Mouse (Mus musculus) limb, embryonic 11.5 days (tissue): ENCODE results near the gene Psmd14. TPM values are rescaled to one million over a fixed set of nuclear protein-coding genes. Genes with fewer than 3 reads are reported as not detected.
A peak's percentile ranks its signal among the peaks of the same experiment; 100 is the strongest.

Source experiments
- ATAC-seq: fragments of 200-750 bp; cut with Nextera tagmentation; 2 replicates; pipeline ENCODE4 v1.8.0; 2017; ENCODE audit warnings: low read depth; ENCODE audit not compliant: insufficient number of reproducible peaks, low FRiP score, low TSS enrichment
- DNase-seq: peaks from one replicate; pipeline ENCODE4 v3.0.0-alpha.2; 2015; ENCODE audit warnings: low spot score
- H3K27ac ChIP-seq: fragments of 300-500 bp; sonication (generic); replicated peaks from 2 replicates; pipeline ENCODE4 v1.5.1; 2014; ENCODE audit warnings: low read depth, mild to moderate bottlenecking, low read length
- H3K27me3 ChIP-seq: fragments of 300-500 bp; sonication (generic); 2 replicates; pipeline ENCODE4 v1.6.1; 2014; ENCODE audit warnings: mild to moderate bottlenecking, low read length, mixed read lengths; ENCODE audit not compliant: control insufficient read depth, insufficient read depth
- H3K36me3 ChIP-seq: fragments of 300-500 bp; sonication (generic); 2 replicates; pipeline ENCODE4 v1.6.1; 2014; ENCODE audit warnings: mild to moderate bottlenecking, low read length, moderate library complexity, mixed read lengths; ENCODE audit not compliant: control insufficient read depth, insufficient read depth
- H3K4me1 ChIP-seq: fragments of 300-500 bp; sonication (generic); 2 replicates; pipeline ENCODE4 v1.6.1; 2014; ENCODE audit warnings: low read length, mixed read lengths; ENCODE audit not compliant: control insufficient read depth, insufficient read depth
- H3K4me2 ChIP-seq: fragments of 300-500 bp; sonication (generic); 2 replicates; pipeline ENCODE4 v1.6.1; 2014; ENCODE audit warnings: low read depth, mild to moderate bottlenecking, moderate library complexity; ENCODE audit not compliant: severe bottlenecking
- H3K4me3 ChIP-seq: fragments of 300-500 bp; sonication (generic); 2 replicates; pipeline ENCODE4 v1.5.1; 2014; ENCODE audit warnings: low read depth, low read length
- H3K9ac ChIP-seq: fragments of 300-500 bp; sonication (generic); 2 replicates; pipeline ENCODE4 v1.6.1; 2014; ENCODE audit warnings: mild to moderate bottlenecking, low read length
- H3K9me3 ChIP-seq: fragments of 300-500 bp; sonication (generic); 2 replicates; pipeline ENCODE4 v1.6.1; 2016; ENCODE audit warnings: low read length; ENCODE audit not compliant: control insufficient read depth
- WGBS: fragments of 180-500 bp; shearing (Covaris S2); extraction: QIAGEN DNeasy Blood & Tissue Kit; methylation state at CpG from one replicate; pipeline ENCODE4 v1.1.7; 2014; 5-methylcytosine and 5-hydroxymethylcytosine counted together
- polyA plus RNA-seq: library from polyadenylated mRNA; unstranded; fragments of >200 nt; fragmentation: Nextera tagmentation; extraction: Ambion mirVana; gene quantifications from 2 replicates; pipeline ENCODE4 v1.2.1, GENCODE M21; 2014

The Psmd14 gene
- polyA plus RNA-seq: 232 and 233 TPM in 2 replicates

DNA sequence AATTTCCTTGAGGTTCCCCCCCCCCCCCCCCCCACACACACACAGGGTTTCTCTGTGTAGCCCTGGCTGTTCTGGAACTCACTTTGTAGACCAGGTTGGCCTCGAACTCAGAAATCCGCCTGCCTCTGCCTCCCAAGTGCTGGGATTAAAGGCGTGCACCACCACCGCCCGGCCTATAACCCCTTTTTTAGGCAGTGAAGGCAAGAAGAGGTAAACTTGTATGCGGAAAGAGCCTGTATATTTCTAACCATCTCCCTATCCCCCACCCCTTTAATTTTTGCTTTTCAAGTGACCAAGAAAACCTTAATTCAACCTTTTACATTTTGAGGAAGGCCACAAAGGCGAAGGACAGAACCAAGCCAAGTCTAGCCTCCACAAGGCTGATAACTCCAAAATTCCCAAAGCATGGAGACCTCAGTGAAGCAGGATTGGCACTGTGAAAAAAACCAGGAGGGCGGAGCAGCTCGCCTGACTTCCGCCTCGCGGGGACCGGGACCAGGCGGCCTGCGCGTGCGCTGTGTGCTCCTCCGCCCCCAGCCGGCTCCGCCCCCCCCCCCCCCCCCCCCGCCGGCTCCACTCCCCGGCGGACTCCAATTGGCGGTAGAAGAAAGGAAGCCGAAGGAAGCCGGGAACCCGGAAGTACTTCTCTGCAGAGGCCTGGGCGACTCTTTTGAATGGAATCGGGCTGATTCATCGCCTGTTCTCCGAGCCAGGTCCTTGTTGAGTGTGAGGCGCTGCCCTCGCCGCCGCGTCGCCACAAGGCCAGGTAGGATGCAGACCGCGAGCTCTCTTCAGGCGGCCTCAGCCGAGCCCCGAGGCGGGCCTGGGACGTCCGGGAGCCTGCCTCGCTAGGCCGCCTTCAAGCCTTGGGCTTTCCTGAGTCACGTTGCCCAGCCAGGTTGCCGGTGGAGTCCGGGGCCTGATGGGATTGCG is at the start of gene Psmd14:
Gene Psmd14, plus strand, starts transcription at position 587 of the 933 bp plus-strand sequence.
- Histone ChIP-seq H3K4me2 (peak within 1 kb of the TSS; percentile 66), H3K36me3 (no peaks in the 10 kb centered on the region), H3K4me3 (peak within 1 kb of the TSS; percentile 80), H3K27me3 (no peaks in the 10 kb centered on the region), H3K4me1 (peaks cover 4% of the 10 kb centered on the region; the same call in 1 of the 2 replicates), H3K27ac (peak within 1 kb of the TSS; percentile 61), H3K9me3 (no peaks in the 10 kb centered on the region), H3K9ac (peak within 1 kb of the TSS; percentile 90)
- WGBS: 2% methylated on average over 40 of the region's 52 CpGs
- peak; percentile 93 for DNase-seq
- peak; percentile 92 for ATAC-seq

DNA sequence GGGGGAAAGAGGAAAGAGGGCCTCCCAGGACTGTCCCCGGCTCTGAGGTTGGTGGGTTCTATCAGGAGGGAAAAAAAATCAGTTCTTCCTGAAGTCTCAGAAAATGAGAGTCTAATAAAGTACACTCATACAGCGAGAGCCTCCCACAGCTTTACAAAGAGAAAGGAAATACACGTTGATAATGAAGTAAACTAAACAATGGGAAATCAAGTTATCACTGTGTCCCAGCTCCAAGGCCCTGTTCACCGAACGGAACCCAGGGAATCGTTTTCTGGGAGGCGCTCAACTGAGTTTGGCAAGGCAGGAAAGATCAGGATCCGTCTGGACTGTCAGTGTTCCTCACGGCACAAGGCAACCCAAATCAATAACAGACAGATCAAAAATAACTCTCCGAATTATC is 48.7 kb upstream of the Psmd14 start:
- DNase-seq: no peak
- no peaks in the 10 kb centered on the region for H3K27me3 ChIP-seq
- ATAC-seq: no peak
- H3K4me2 ChIP-seq: no peak overlapping the region
- 88% methylated on average over 10 of the region's 10 CpGs for WGBS
- no peak overlapping the region for H3K27ac ChIP-seq
- H3K9ac ChIP-seq: no peak overlapping the region
- no peak overlapping the region for H3K4me3 ChIP-seq
- no peaks in the 10 kb centered on the region for H3K36me3 ChIP-seq
- H3K4me1 ChIP-seq: no peaks in the 10 kb centered on the region
- H3K9me3 ChIP-seq: no peaks in the 10 kb centered on the region

DNA sequence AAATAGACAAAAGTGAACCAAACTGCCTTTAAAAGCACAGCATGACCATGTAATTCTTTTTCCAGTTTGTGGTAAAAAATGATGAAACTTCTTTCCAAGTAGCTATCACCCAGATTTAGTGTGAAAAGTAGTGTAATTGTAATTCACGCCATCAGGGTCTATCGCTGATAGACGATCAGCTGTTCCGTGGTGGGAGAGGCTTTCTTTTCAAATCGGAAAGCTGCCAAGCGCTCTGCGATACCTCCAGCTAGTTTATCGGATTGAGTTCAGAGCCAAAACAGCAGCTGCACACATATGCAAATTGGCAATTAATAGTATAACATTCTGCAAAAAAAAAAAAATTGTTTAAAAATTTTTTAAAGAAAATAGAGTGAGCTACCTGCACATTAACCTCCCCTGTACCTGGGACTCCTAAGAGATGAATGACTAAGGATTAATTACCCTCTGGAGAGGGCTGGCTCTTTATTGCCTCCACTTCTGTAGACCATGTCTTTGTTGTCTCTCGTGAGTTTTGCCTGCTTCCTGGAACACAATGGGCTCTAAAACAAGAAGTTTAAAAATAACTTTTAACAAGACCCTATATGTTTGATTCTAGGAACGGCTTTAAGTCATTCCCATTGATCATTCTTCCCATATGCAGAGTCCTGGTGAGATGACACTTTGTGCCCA is 47.8 kb upstream of the Psmd14 start:
- ATAC-seq (no peak), DNase-seq (no peak)
- H3K9me3 ChIP-seq: no peaks in the 10 kb centered on the region
- no peaks in the 10 kb centered on the region for H3K27me3 ChIP-seq
- no peak overlapping the region for H3K4me3 ChIP-seq
- 79% methylated on average over 10 of the region's 10 CpGs for WGBS
- H3K36me3 ChIP-seq: no peaks in the 10 kb centered on the region
- H3K4me2 ChIP-seq: no peak overlapping the region
- H3K27ac ChIP-seq: no peak overlapping the region
- H3K4me1 ChIP-seq: no peaks in the 10 kb centered on the region
- H3K9ac ChIP-seq: no peak overlapping the region

DNA sequence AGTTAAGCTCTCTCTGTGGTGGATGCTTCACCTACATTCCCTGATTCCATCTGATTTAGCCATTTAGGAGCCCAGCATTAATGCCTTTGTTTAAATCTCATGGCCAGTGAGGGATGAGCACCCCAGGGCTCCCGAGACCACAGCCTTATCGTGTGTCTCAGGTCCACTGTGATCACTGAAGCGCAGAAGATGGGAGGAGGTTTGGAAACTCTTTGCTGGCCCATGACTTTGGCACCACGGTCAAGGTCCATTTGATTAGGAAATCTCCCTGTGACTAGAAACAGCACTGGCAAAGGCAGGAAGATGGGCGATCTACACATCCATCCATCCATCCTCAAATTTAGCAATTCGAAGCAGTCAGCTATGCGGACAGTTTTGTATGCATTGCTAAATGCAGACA is 44.1 kb upstream of the Psmd14 start:
- Histone ChIP-seq H3K27ac (no peak overlapping the region), H3K4me2 (no peak overlapping the region), H3K27me3 (no peaks in the 10 kb centered on the region), H3K4me1 (no peaks in the 10 kb centered on the region), H3K9me3 (no peaks in the 10 kb centered on the region), H3K4me3 (no peak overlapping the region), H3K9ac (no peak overlapping the region), H3K36me3 (no peaks in the 10 kb centered on the region)
- WGBS: 88% methylated on average over 7 of the region's 7 CpGs
- no peak for ATAC-seq
- DNase-seq: no peak

DNA sequence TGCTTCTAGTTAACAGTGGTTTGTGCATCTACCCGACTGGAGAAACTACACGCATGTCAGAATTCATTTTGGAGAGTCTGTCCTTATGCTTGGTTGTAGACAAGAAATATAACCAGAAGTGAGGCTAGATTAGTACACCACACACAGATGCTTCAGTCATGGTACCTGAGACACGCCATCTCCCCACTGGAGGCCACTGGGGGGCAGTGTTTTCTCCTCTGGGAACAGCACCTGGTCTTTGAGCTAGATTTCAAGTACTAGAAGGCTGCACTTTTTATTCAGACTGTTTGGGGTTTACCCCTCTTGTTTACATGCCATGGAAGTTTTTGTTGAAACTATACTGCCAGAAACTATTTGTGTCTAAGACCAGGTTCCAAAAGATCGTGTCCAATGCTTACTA is 43.2 kb upstream of the Psmd14 start:
- DNase-seq: peak; percentile 76

DNA sequence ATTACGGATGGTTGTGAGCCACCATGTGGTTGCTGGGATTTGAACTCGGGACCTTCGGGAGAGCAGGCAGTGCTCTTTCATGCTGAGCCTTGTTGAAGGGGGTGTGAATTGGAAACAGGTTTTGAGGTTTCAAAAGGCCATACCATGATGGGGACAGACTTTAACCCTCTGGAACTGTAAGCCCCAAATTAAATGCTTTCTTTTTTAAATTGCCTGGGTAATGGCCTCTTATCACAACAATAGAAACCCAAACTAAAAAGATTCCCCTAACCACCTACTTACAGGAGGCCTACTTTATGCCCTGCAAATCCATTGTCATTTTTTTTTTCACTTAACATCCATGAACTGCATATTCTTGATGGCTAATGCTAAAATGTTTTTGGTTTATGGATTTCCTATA is 36.9 kb upstream of the Psmd14 start:
- H3K9me3 ChIP-seq: no peaks in the 10 kb centered on the region
- ATAC-seq (no peak), DNase-seq (no peak)
- no peaks in the 10 kb centered on the region for H3K27me3 ChIP-seq
- no peak overlapping the region for H3K4me3 ChIP-seq
- no peaks in the 10 kb centered on the region for H3K36me3 ChIP-seq
- no peak overlapping the region for H3K9ac ChIP-seq
- H3K4me2 ChIP-seq: no peak overlapping the region
- 93% methylated on average over 3 of the region's 3 CpGs for WGBS
- no peak overlapping the region for H3K27ac ChIP-seq
- H3K4me1 ChIP-seq: no peaks in the 10 kb centered on the region

More for the DNA sequence above, 43.2 kb upstream of the Psmd14 start:
- Histone ChIP-seq H3K36me3 (no peaks in the 10 kb centered on the region), H3K4me3 (no peak overlapping the region), H3K9ac (no peak overlapping the region), H3K4me1 (no peaks in the 10 kb centered on the region), H3K27ac (no peak overlapping the region), H3K9me3 (no peaks in the 10 kb centered on the region), H3K4me2 (no peak overlapping the region), H3K27me3 (no peaks in the 10 kb centered on the region)
- 20% methylated on average over 4 of the region's 4 CpGs for WGBS
- no peak for ATAC-seq

DNA sequence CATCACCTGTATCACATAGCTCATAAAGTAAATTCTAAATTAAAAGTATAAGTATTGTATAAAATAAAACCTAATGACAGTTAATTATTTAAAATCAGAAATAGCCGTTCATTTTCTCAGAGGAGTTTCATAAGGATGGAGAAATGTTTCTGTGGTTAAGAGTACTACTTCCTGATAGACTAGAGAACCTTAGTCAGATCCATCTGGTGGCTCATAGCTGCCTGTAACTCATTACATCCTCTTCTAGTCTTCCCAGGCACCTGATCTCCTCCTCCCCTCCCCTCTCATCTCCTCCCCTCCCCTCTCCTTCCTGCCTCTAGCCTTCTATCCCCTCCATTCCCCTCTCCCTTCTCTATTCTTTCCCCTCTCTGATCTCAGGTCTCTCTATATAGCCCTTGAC is 29.9 kb upstream of the Psmd14 start:
- WGBS: 90% methylated on average over 1 of the region's 1 CpGs
- no peaks in the 10 kb centered on the region for H3K27me3 ChIP-seq
- H3K36me3 ChIP-seq: no peaks in the 10 kb centered on the region
- no peak overlapping the region for H3K9ac ChIP-seq
- ATAC-seq (no peak), DNase-seq (no peak)
- H3K4me1 ChIP-seq: no peaks in the 10 kb centered on the region
- H3K4me3 ChIP-seq: no peak overlapping the region
- no peaks in the 10 kb centered on the region for H3K9me3 ChIP-seq
- no peak overlapping the region for H3K4me2 ChIP-seq
- H3K27ac ChIP-seq: no peak overlapping the region

DNA sequence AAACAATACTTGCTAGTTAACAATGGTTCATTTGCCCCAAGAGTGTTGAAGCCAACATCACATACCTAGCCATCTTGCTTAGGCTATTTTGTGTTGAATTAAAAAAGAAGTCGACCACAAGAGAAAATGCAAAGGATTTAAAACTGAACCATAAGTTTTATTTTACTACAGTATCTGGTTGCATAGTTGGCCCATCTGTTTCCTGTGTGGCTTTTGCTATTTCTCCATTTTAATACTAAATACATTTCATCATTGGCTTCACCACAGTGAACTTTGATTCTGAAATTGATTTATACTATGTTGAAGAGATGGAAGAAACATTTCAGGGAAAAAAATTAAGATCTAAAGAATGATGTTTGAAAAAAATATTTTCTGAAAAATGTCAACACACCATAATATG is 25.0 kb upstream of the Psmd14 start:
- no peaks in the 10 kb centered on the region for H3K36me3 ChIP-seq
- H3K4me3 ChIP-seq: no peak overlapping the region
- H3K4me2 ChIP-seq: no peak overlapping the region
- ATAC-seq (no peak), DNase-seq (no peak)
- no peaks in the 10 kb centered on the region for H3K4me1 ChIP-seq
- no peak overlapping the region for H3K9ac ChIP-seq
- no peaks in the 10 kb centered on the region for H3K9me3 ChIP-seq
- 77% methylated on average over 1 of the region's 1 CpGs for WGBS
- H3K27me3 ChIP-seq: no peaks in the 10 kb centered on the region
- H3K27ac ChIP-seq: no peak overlapping the region
